Mouse (Mus musculus) neural tube, embryonic 14.5 days (tissue): ENCODE measurements at regions not wholly inside any gene's neighbourhood (a gene's known extent, or its start where the extent isn't known, plus 50 kb on each side); places are given as distances from the start of the nearest gene placed in this dataset.

Experiments used
- ATAC-seq: fragments of 200-750 bp; cut with Nextera tagmentation; 2 replicates; pipeline ENCODE4 v1.8.0; 2017; ENCODE audit warnings: low read depth, mild to moderate bottlenecking, moderate TSS enrichment, moderate library complexity
- H3K27ac ChIP-seq: fragments of 300-500 bp; sonication (generic); 2 replicates; pipeline ENCODE4 v1.5.1; 2014; ENCODE audit warnings: low read depth, mild to moderate bottlenecking, control low read depth, low read length, moderate library complexity, mixed read lengths
- H3K27me3 ChIP-seq: fragments of 300-500 bp; sonication (generic); 2 replicates; pipeline ENCODE4 v1.6.1; 2014; ENCODE audit warnings: low read length; ENCODE audit not compliant: control insufficient read depth, insufficient read depth
- H3K36me3 ChIP-seq: fragments of 300-500 bp; sonication (generic); 2 replicates; pipeline ENCODE4 v1.6.1; 2014; ENCODE audit warnings: low read length, mixed read lengths; ENCODE audit not compliant: control insufficient read depth, insufficient read depth
- H3K4me1 ChIP-seq: fragments of 300-500 bp; sonication (generic); 2 replicates; pipeline ENCODE4 v1.6.1; 2014; ENCODE audit warnings: low read length; ENCODE audit not compliant: control insufficient read depth, insufficient read depth
- H3K4me2 ChIP-seq: fragments of 300-500 bp; sonication (generic); 2 replicates; pipeline ENCODE4 v1.6.1; 2014; ENCODE audit warnings: mild to moderate bottlenecking, low read depth, low read length, control low read depth
- H3K4me3 ChIP-seq: fragments of 300-500 bp; sonication (generic); 2 replicates; pipeline ENCODE4 v1.5.1; 2014; ENCODE audit warnings: low read depth, low read length, control low read depth, mixed read lengths
- H3K9ac ChIP-seq: fragments of 300-500 bp; sonication (generic); replicated peaks from 2 replicates; pipeline ENCODE4 v1.6.1; 2014; ENCODE audit warnings: low read depth, mild to moderate bottlenecking, control low read depth, low read length, mixed read lengths
- H3K9me3 ChIP-seq: fragments of 300-500 bp; sonication (generic); 2 replicates; pipeline ENCODE4 v1.6.1; 2016; ENCODE audit warnings: low read length; ENCODE audit not compliant: control insufficient read depth
- WGBS: fragments of 180-500 bp; shearing (Covaris S2); extraction: QIAGEN DNeasy Blood & Tissue Kit; methylation state at CpG from one replicate; pipeline ENCODE4 v1.1.7; 2014; 5-methylcytosine and 5-hydroxymethylcytosine counted together

GRCm38 (mm10) chr8:17618846-17619245 lies 1359.2 kb downstream of the Defb40 start:
- no peak overlapping the region for H3K4me2 ChIP-seq
- H3K27ac ChIP-seq: no peak overlapping the region
- no peaks in the 10 kb centered on the region for H3K9me3 ChIP-seq
- no peak for ATAC-seq
- H3K4me1 ChIP-seq: no peaks in the 10 kb centered on the region
- H3K36me3 ChIP-seq: no peaks in the 10 kb centered on the region
- no peak overlapping the region for H3K4me3 ChIP-seq
- no peaks in the 10 kb centered on the region for H3K27me3 ChIP-seq
- no peak overlapping the region for H3K9ac ChIP-seq

GRCm38 (mm10) chr8:17618147-17618546 lies 1359.9 kb downstream of the Defb40 start:
- ATAC-seq: no peak
- no peaks in the 10 kb centered on the region for H3K4me1 ChIP-seq
- H3K27ac ChIP-seq: no peak overlapping the region
- no peak overlapping the region for H3K4me3 ChIP-seq
- no peaks in the 10 kb centered on the region for H3K27me3 ChIP-seq
- H3K4me2 ChIP-seq: no peak overlapping the region
- no peak overlapping the region for H3K9ac ChIP-seq
- H3K36me3 ChIP-seq: no peaks in the 10 kb centered on the region
- no peaks in the 10 kb centered on the region for H3K9me3 ChIP-seq

DNA sequence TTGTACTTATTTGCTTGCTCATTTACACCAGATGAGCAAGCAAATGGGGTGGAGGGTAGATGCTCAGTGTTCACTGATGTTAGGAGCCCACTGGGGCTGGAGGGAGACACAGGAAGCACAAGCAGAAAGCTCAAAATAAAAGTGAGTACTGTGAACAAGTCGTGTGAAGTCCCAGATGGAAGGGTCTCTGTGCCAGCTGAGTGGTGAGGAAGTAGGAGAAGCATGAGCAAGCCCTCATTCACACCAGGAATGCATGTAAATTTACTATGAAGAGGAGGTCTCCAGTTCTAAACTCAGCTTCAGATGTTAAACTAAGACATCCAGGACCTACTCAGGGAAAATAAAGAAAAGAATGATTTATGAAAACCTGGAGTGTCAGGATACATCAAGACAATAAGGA lies 1375.2 kb downstream of the Defb40 start:
- Histone ChIP-seq H3K27me3 (no peaks in the 10 kb centered on the region), H3K4me1 (no peaks in the 10 kb centered on the region), H3K4me3 (no peak overlapping the region), H3K36me3 (no peaks in the 10 kb centered on the region), H3K4me2 (no peak overlapping the region), H3K27ac (no peak overlapping the region), H3K9me3 (no peaks in the 10 kb centered on the region), H3K9ac (no peak overlapping the region)
- WGBS: 44% methylated on average over 1 of the region's 1 CpGs
- no peak for ATAC-seq

- no peak overlapping the region for H3K4me2 ChIP-seq
- H3K36me3 ChIP-seq: no peaks in the 10 kb centered on the region
- no peak overlapping the region for H3K9ac ChIP-seq
- no peak for ATAC-seq
- H3K4me3 ChIP-seq: no peak overlapping the region
- H3K9me3 ChIP-seq: no peaks in the 10 kb centered on the region
- H3K4me1 ChIP-seq: no peaks in the 10 kb centered on the region
- WGBS: 77% methylated on average over 4 of the region's 4 CpGs
- H3K27me3 ChIP-seq: no peaks in the 10 kb centered on the region
- no peak overlapping the region for H3K27ac ChIP-seq
Observed at GRCm38 (mm10) chr8:17598736-17599135, 1379.3 kb downstream of the Defb40 start.

DNA sequence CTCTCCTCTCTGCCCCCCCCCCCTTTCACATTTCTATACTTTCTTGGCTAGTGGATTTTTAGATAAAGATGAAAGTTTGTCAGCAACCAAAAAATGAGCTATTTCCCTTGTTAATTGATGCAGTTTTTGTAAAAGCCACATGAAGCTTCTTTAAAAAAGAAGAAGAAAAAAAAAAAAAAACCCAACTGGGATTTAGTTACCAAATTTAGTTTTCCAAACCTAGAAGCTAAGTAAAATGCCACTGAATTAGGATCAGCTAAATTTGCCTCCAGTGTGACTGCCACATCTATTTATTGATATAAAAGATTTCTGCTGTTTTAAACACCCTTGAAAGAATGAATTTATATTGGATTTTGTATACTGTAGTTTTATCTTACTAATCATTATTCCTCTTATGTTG lies 1381.5 kb downstream of the Defb40 start:
- Histone ChIP-seq H3K4me2 (no peak overlapping the region), H3K9ac (no peak overlapping the region), H3K4me1 (no peaks in the 10 kb centered on the region), H3K36me3 (no peaks in the 10 kb centered on the region), H3K27me3 (no peaks in the 10 kb centered on the region), H3K4me3 (no peak overlapping the region), H3K9me3 (no peaks in the 10 kb centered on the region), H3K27ac (no peak overlapping the region)
- ATAC-seq: no peak

- no peak overlapping the region for H3K27ac ChIP-seq
- H3K4me2 ChIP-seq: no peak overlapping the region
- H3K27me3 ChIP-seq: no peaks in the 10 kb centered on the region
- no peak overlapping the region for H3K4me3 ChIP-seq
- 44% methylated on average over 1 of the region's 1 CpGs for WGBS
- ATAC-seq: no peak
- no peak overlapping the region for H3K9ac ChIP-seq
- H3K36me3 ChIP-seq: no peaks in the 10 kb centered on the region
- no peaks in the 10 kb centered on the region for H3K9me3 ChIP-seq
- H3K4me1 ChIP-seq: no peaks in the 10 kb centered on the region
Observed at GRCm38 (mm10) chr8:17594607-17595006, 1383.4 kb downstream of the Defb40 start.

DNA sequence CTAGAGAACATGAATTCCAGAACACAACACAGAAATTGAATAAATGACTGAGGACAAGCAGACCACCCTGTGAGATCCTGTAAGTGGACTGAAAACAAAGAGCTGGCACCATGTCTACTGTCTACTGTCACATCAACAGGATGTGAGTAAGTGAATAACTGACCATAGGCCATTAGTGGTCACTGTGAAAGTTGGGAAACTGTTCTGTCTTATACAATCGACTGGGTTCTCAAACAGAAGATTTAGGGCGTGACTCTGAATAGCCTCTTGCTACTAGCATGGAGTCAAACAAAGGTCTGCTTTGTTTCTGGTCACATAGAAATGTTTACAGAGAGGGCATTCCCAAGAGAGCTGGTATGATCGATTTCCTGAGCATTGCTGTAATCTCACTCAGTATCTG lies 1387.9 kb downstream of the Defb40 start:
- no peak overlapping the region for H3K27ac ChIP-seq

DNA sequence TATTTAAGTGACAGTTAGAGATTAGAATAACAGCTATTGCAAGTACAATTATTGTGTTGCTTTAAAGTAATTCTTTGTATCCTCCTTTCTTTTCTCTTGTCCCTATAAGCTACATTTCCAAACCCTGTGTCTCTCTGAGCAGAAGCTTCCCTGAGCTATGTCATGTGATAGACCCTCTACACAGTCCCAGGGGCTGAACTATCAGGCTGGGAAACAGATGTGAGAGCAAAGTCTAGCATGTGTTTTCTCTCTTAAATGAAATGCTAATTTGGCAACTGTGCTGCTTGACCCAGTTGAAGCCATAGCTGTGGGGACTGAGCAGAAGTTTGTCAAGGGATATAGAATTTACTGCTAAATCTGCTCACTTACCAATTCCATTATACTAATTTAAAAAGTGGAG lies 1389.9 kb downstream of the Defb40 start:
- peak; percentile 34; the same call in 1 of the 2 replicates for ATAC-seq

More for the DNA sequence above, 1387.9 kb downstream of the Defb40 start:
- no peaks in the 10 kb centered on the region for H3K4me1 ChIP-seq
- H3K9ac ChIP-seq: no peak overlapping the region
- H3K9me3 ChIP-seq: no peaks in the 10 kb centered on the region
- no peaks in the 10 kb centered on the region for H3K36me3 ChIP-seq
- no peaks in the 10 kb centered on the region for H3K27me3 ChIP-seq
- 50% methylated on average over 3 of the region's 3 CpGs for WGBS
- no peak overlapping the region for H3K4me2 ChIP-seq
- no peak for ATAC-seq
- H3K4me3 ChIP-seq: no peak overlapping the region

DNA sequence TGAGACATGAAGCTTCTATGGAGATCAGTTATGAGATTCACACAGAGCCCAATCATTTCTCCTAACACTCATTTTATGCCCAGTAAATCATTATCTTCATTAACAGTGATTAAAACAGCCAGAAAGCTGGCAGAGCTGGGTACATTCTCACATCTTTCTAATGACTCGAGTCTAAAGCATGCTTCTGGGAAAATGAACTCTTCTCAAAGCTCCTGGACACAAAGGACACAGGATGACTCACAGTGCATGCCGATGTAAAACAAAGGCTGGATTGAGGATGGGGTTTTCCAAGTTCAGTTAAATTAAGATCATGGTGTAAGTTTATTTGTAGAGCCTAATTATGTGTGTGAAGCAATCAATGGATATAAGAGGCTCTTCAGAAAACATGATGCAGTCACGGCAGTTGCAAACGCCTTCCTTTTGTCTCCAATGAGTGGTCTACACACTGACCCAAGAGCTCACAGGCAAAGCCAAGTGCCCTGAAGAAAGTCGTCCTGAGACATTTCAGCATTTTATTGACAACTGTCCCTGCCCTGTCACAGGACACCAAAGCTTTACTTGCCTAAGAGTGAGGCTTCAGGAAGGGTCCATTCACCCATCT lies 1390.7 kb downstream of the Defb40 start:
- H3K9me3 ChIP-seq: no peaks in the 10 kb centered on the region
- no peak overlapping the region for H3K9ac ChIP-seq
- no peaks in the 10 kb centered on the region for H3K27me3 ChIP-seq
- no peak overlapping the region for H3K27ac ChIP-seq
- H3K4me2 ChIP-seq: no peak overlapping the region
- H3K36me3 ChIP-seq: no peaks in the 10 kb centered on the region
- ATAC-seq: no peak
- WGBS: 42% methylated on average over 5 of the region's 5 CpGs
- H3K4me3 ChIP-seq: no peak overlapping the region
- H3K4me1 ChIP-seq: no peaks in the 10 kb centered on the region

More for the DNA sequence above, 1389.9 kb downstream of the Defb40 start:
- H3K4me1 ChIP-seq: no peaks in the 10 kb centered on the region
- no peak overlapping the region for H3K27ac ChIP-seq
- H3K4me2 ChIP-seq: no peak overlapping the region
- no peak overlapping the region for H3K4me3 ChIP-seq
- no peaks in the 10 kb centered on the region for H3K27me3 ChIP-seq
- no peaks in the 10 kb centered on the region for H3K36me3 ChIP-seq
- no peak overlapping the region for H3K9ac ChIP-seq
- no peaks in the 10 kb centered on the region for H3K9me3 ChIP-seq
